Mouse (Mus musculus) kidney, embryonic 14.5 days (tissue): ENCODE data around the gene Mrpl32. TPM values are rescaled to one million over a fixed set of nuclear protein-coding genes. Genes with fewer than 3 reads are reported as not detected.

Experiments used
- ATAC-seq: fragments of 200-750 bp; cut with Nextera tagmentation; 2 replicates; pipeline ENCODE4 v1.8.0; 2017; ENCODE audit warnings: moderate number of reproducible peaks, mild to moderate bottlenecking, moderate TSS enrichment, moderate library complexity; ENCODE audit not compliant: low FRiP score, low TSS enrichment
- H3K27ac ChIP-seq: fragments of 300-500 bp; sonication (generic); 2 replicates; pipeline ENCODE4 v1.5.1; 2014; ENCODE audit warnings: low read depth, mild to moderate bottlenecking, low read length, moderate library complexity, mixed read lengths
- H3K27me3 ChIP-seq: fragments of 300-500 bp; sonication (generic); 2 replicates; pipeline ENCODE4 v1.6.1; 2014; ENCODE audit warnings: mild to moderate bottlenecking, low read length; ENCODE audit not compliant: control insufficient read depth, insufficient read depth
- H3K36me3 ChIP-seq: fragments of 300-500 bp; sonication (generic); 2 replicates; pipeline ENCODE4 v1.6.1; 2014; ENCODE audit warnings: low read length, mixed read lengths; ENCODE audit not compliant: control insufficient read depth, insufficient read depth
- H3K4me1 ChIP-seq: fragments of 300-500 bp; sonication (generic); 2 replicates; pipeline ENCODE4 v1.6.1; 2014; ENCODE audit warnings: low read length, mixed read lengths; ENCODE audit not compliant: control insufficient read depth, insufficient read depth
- H3K4me2 ChIP-seq: fragments of 300-500 bp; sonication (generic); replicated peaks from 2 replicates; pipeline ENCODE4 v1.6.1; 2014; ENCODE audit warnings: low read depth, mild to moderate bottlenecking, low read length
- H3K4me3 ChIP-seq: fragments of 300-500 bp; sonication (generic); 2 replicates; pipeline ENCODE4 v1.5.1; 2014; ENCODE audit warnings: mild to moderate bottlenecking, low read length
- H3K9ac ChIP-seq: fragments of 300-500 bp; sonication (generic); 2 replicates; pipeline ENCODE4 v1.6.1; 2014; ENCODE audit warnings: low read depth, mild to moderate bottlenecking, low read length, moderate library complexity
- H3K9me3 ChIP-seq: fragments of 300-500 bp; sonication (generic); 2 replicates; pipeline ENCODE4 v1.6.1; 2016; ENCODE audit warnings: low read length; ENCODE audit not compliant: control insufficient read depth
- WGBS: fragments of 180-500 bp; shearing (Covaris S2); extraction: QIAGEN DNeasy Blood & Tissue Kit; methylation state at CpG from one replicate; pipeline ENCODE4 v1.1.7; 2014; 5-methylcytosine and 5-hydroxymethylcytosine counted together
- polyA plus RNA-seq: library from polyadenylated mRNA; unstranded; fragments of >200 nt; fragmentation: Nextera tagmentation; extraction: Ambion mirVana; gene quantifications from 2 replicates; pipeline ENCODE4 v1.2.1, GENCODE M21; 2014

Mrpl32 gene
- polyA plus RNA-seq, 1 experiment from 2014 or later = 127 TPM

GRCm38 (mm10) chr13:14580392-14580791 is 32.6 kb downstream of the Mrpl32 start:
- WGBS = 81% methylated on average over 3 of the region's 3 CpGs
- ATAC-seq = no peak
- H3K4me3 ChIP-seq = no peak overlapping the region

GRCm38 (mm10) chr13:14574128-14574527 is 38.8 kb downstream of the Mrpl32 start:
- Histone ChIP-seq H3K9me3 (0 out of 2 replicates have a peak, but pooled peaks cover 2% of the 10 kb centered on the region), H3K36me3 (no peaks in the 10 kb centered on the region)
- ATAC-seq = no peak

More at GRCm38 (mm10) chr13:14580392-14580791, 32.6 kb downstream of the Mrpl32 start:
- Histone ChIP-seq H3K9me3 (0 out of 2 replicates have a peak, but pooled peaks cover 2% of the 10 kb centered on the region), H3K4me1 (no peaks in the 10 kb centered on the region), H3K36me3 (no peaks in the 10 kb centered on the region), H3K4me2 (no peak overlapping the region), H3K27ac (no peak overlapping the region), H3K27me3 (no peaks in the 10 kb centered on the region), H3K9ac (no peak overlapping the region)

GRCm38 (mm10) chr13:14561336-14561735 is 51.6 kb downstream of the Mrpl32 start:
- 82% methylated on average over 1 of the region's 1 CpGs for WGBS
- no peak for ATAC-seq
- no peaks in the 10 kb centered on the region for H3K9me3 ChIP-seq
- H3K4me1 ChIP-seq = no peaks in the 10 kb centered on the region
- H3K4me3 ChIP-seq = no peak overlapping the region
- no peak overlapping the region for H3K27ac ChIP-seq
- no peaks in the 10 kb centered on the region for H3K27me3 ChIP-seq
- H3K4me2 ChIP-seq = no peak overlapping the region
- H3K36me3 ChIP-seq = no peaks in the 10 kb centered on the region
- H3K9ac ChIP-seq = no peak overlapping the region

More at GRCm38 (mm10) chr13:14574128-14574527, 38.8 kb downstream of the Mrpl32 start:
- H3K4me1 ChIP-seq = no peaks in the 10 kb centered on the region
- H3K4me2 ChIP-seq = no peak overlapping the region
- H3K27me3 ChIP-seq = no peaks in the 10 kb centered on the region
- no peak overlapping the region for H3K4me3 ChIP-seq
- H3K9ac ChIP-seq = no peak overlapping the region
- H3K27ac ChIP-seq = no peak overlapping the region

Other genes starting within 250 kb of the Mrpl32 start
- 0.07 TPM in 1 of 2 replicates, not detected in the other for gene Hecw1, start 89.9 kb downstream of the Mrpl32 start, polyA plus RNA-seq
- 215 and 260 TPM in 2 replicates for gene Psma2, start 75 bp upstream of the Mrpl32 start, polyA plus RNA-seq
- gene AW209491, start 17.0 kb upstream of the Mrpl32 start, polyA plus RNA-seq = 25.0 and 27.9 TPM in 2 replicates